ENCODE assay signal across 15 mouse cellular contexts in the genomic region with DNA sequence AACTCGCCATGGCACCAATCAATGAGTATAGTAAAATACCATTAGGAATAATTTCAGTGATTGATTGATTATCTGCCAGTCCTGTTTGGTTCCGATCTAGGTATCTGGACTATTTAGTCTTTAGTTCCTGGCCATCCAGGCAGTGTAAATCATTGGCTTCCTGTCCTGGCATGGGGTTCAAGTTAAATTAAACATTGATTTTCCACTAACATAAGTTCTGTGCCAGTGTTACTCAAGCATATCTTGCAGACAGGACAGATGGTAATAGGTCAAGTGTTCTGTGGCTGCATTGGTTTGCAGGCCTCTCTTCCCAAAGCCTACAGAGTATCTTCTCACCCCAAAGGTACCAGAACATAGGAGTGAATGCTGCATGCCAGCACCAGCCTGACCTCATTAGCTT.
DNase-seq lines count a peak whose midpoint lies in the region.
"Had no signal": no experiment of that assay in that cellular context is flagged by ENCODE, and none has a peak within 500 bp of the region (broad histone marks: within the 10 kb centered on the region; RNA-seq: fewer than 3 reads in every experiment).

No protein-coding gene starts in this region.

- DNase-seq in kidney, adult 11 months, result peak; percentile 6
- no peak for DNase-seq in kidney, postnatal 25 days
- peak; percentile 36 to 39 for DNase-seq in kidney, adult 8-10 months
- DNase-seq in kidney, adult 18-20 months, result no peak
- DNase-seq in kidney, postnatal 36 days, result peak; percentile 2 to 7
- DNase-seq in kidney, postnatal 14 days, result no peak
- DNase-seq: adrenal gland, adult 8-10 months; adrenal gland, postnatal 14 days; adrenal gland, postnatal 36 days; B cell, adult 2 months; cerebellum, adult 11-12 months; cerebellum, adult 2 months; cerebellum, adult 9-10 months; cerebellum, postnatal 10 days; cerebellum, postnatal 25 days had no signal

Comparison
In these comparisons a context has a peak if more than half of its experiments do, and no peak if none do; other contexts are left out.
1. DNase-seq: peak in kidney, adult 11 months (single experiment), kidney, adult 8-10 months (2 of 2) and kidney, postnatal 36 days (2 of 2); none in kidney, postnatal 25 days (0 of 2), kidney, adult 18-20 months (single experiment) and kidney, postnatal 14 days (single experiment).